Mouse (Mus musculus) hindlimb bud, embryonic 11.5 days (tissue): ENCODE results near the gene Pold1.
A peak's percentile ranks its signal among the peaks of the same experiment; 100 is the strongest.

Experiments
- DNase-seq: peaks from one replicate; pipeline ENCODE4 v3.0.0-alpha.2; 2012; ENCODE audit warnings: low read depth, low spot score; ENCODE audit errors: extremely low spot score

The Pold1 gene

GRCm38 (mm10) chr7:44487936-44488335 is 60.7 kb downstream of the Pold1 start:
- DNase-seq, result no peak

GRCm38 (mm10) chr7:44486927-44487575 is 61.6 kb downstream of the Pold1 start:
- DNase-seq, result no peak

GRCm38 (mm10) chr7:44485572-44486195 is 63.0 kb downstream of the Pold1 start:
- DNase-seq, result no peak

- DNase-seq, result peak; percentile 76
These were observed 63.6 kb downstream of the Pold1 start for GRCm38 (mm10) chr7:44484841-44485571.

GRCm38 (mm10) chr7:44484109-44484508 is 64.5 kb downstream of the Pold1 start:
- DNase-seq, result no peak

- DNase-seq, result no peak
These were observed 65.7 kb downstream of the Pold1 start for GRCm38 (mm10) chr7:44482836-44483435.
